Mouse (Mus musculus) hindbrain, embryonic 14.5 days (tissue): Measurements from ENCODE around the gene Gm44579. TPM values are rescaled to one million over a fixed set of nuclear protein-coding genes. Genes with fewer than 3 reads are reported as not detected.

Experiments
- ATAC-seq: fragments of 200-750 bp; cut with Nextera tagmentation; 2 replicates; pipeline ENCODE4 v1.8.0; 2017; ENCODE audit warnings: moderate number of reproducible peaks, mild to moderate bottlenecking, moderate TSS enrichment, moderate library complexity; ENCODE audit not compliant: low FRiP score
- DNase-seq: peaks from one replicate; pipeline ENCODE4 v3.0.0-alpha.2; 2015; ENCODE audit warnings: low spot score
- H3K27ac ChIP-seq: fragments of 300-500 bp; sonication (generic); 2 replicates; pipeline ENCODE4 v1.5.1; 2014; ENCODE audit warnings: mild to moderate bottlenecking, moderate library complexity
- H3K27me3 ChIP-seq: fragments of 300-500 bp; sonication (generic); 2 replicates; pipeline ENCODE4 v1.6.1; 2014; ENCODE audit warnings: mild to moderate bottlenecking, low read length, mixed read lengths; ENCODE audit not compliant: control insufficient read depth, insufficient read depth
- H3K36me3 ChIP-seq: fragments of 300-500 bp; sonication (generic); replicated peaks from 2 replicates; pipeline ENCODE4 v1.6.1; 2014; ENCODE audit not compliant: control insufficient read depth, insufficient read depth
- H3K4me1 ChIP-seq: fragments of 300-500 bp; sonication (generic); replicated peaks from 2 replicates; pipeline ENCODE4 v1.6.1; 2014; ENCODE audit warnings: antibody characterized with exemption, low read length, mixed read lengths; ENCODE audit not compliant: control insufficient read depth, insufficient read depth
- H3K4me2 ChIP-seq: fragments of 300-500 bp; sonication (generic); replicated peaks from 2 replicates; pipeline ENCODE4 v1.6.1; 2014; ENCODE audit warnings: mild to moderate bottlenecking, moderate library complexity
- H3K4me3 ChIP-seq: fragments of 300-500 bp; sonication (generic); replicated peaks from 2 replicates; pipeline ENCODE4 v1.5.1; 2014; ENCODE audit warnings: mild to moderate bottlenecking, low read length
- H3K9ac ChIP-seq: fragments of 300-500 bp; sonication (generic); 2 replicates; pipeline ENCODE4 v1.6.1; 2014
- H3K9me3 ChIP-seq: fragments of 300-500 bp; sonication (generic); 2 replicates; pipeline ENCODE4 v1.6.1; 2016; ENCODE audit warnings: low read length; ENCODE audit not compliant: control insufficient read depth
- WGBS: fragments of 180-500 bp; shearing (Covaris S2); extraction: QIAGEN DNeasy Blood & Tissue Kit; methylation state at CpG from one replicate; pipeline ENCODE4 v1.1.7; 2014; 5-methylcytosine and 5-hydroxymethylcytosine counted together
- polyA plus RNA-seq: library from polyadenylated mRNA; unstranded; fragments of >200 nt; fragmentation: Nextera tagmentation; extraction: Ambion mirVana; gene quantifications from 2 replicates; pipeline ENCODE4 v1.2.1, GENCODE M21; 2014

The Gm44579 gene
- polyA plus RNA-seq, 1 experiment from 2014 or later: not detected

- Histone ChIP-seq H3K27me3 (no peaks in the 10 kb centered on the region), H3K36me3 (peaks cover 19% of the 10 kb centered on the region)
- WGBS: under 1% methylated on average over 38 of the region's 38 CpGs
These were observed 75.1 kb downstream of the Gm44579 start for GRCm38 (mm10) chr15:98145559-98146181.

GRCm38 (mm10) chr15:98144861-98145507 is 75.8 kb downstream of the Gm44579 start:
- no peaks in the 10 kb centered on the region for H3K9me3 ChIP-seq
- H3K36me3 ChIP-seq: peaks cover 26% of the 10 kb centered on the region
- WGBS: 1% methylated on average over 36 of the region's 36 CpGs
- H3K27ac ChIP-seq: peak overlapping the region; percentile 73
- H3K4me1 ChIP-seq: peaks cover 12% of the 10 kb centered on the region
- H3K9ac ChIP-seq: peak overlapping the region; percentile 96
- DNase-seq (no peak), ATAC-seq (peak; percentile 60)
- H3K4me3 ChIP-seq: peak overlapping the region; percentile 95
- H3K27me3 ChIP-seq: no peaks in the 10 kb centered on the region
- H3K4me2 ChIP-seq: peak overlapping the region; percentile 91

More at GRCm38 (mm10) chr15:98145559-98146181, 75.1 kb downstream of the Gm44579 start:
- ATAC-seq (peak; percentile 96), DNase-seq (peak; percentile 96)
- H3K27ac ChIP-seq: peak overlapping the region; percentile 73
- peaks cover 12% of the 10 kb centered on the region for H3K4me1 ChIP-seq
- peak overlapping the region; percentile 91 for H3K4me2 ChIP-seq
- peak overlapping the region; percentile 95 for H3K4me3 ChIP-seq
- H3K9ac ChIP-seq: peak overlapping the region; percentile 96
- no peaks in the 10 kb centered on the region for H3K9me3 ChIP-seq

GRCm38 (mm10) chr15:98142515-98142914 is 78.3 kb downstream of the Gm44579 start:
- Histone ChIP-seq H3K27me3 (no peaks in the 10 kb centered on the region), H3K27ac (no peak overlapping the region), H3K36me3 (peaks cover 51% of the 10 kb centered on the region), H3K9me3 (no peaks in the 10 kb centered on the region), H3K4me1 (peaks cover 12% of the 10 kb centered on the region), H3K9ac (no peak overlapping the region), H3K4me2 (no peak overlapping the region), H3K4me3 (no peak overlapping the region)
- ATAC-seq (no peak), DNase-seq (no peak)
- WGBS: 84% methylated on average over 9 of the region's 10 CpGs

GRCm38 (mm10) chr15:98140809-98141208 is 80.0 kb downstream of the Gm44579 start:
- DNase-seq (no peak), ATAC-seq (no peak)
- WGBS: 95% methylated on average over 5 of the region's 5 CpGs
- no peak overlapping the region for H3K27ac ChIP-seq
- no peaks in the 10 kb centered on the region for H3K9me3 ChIP-seq
- H3K9ac ChIP-seq: no peak overlapping the region
- peaks cover 68% of the 10 kb centered on the region for H3K36me3 ChIP-seq
- H3K4me2 ChIP-seq: no peak overlapping the region
- H3K4me3 ChIP-seq: no peak overlapping the region
- H3K27me3 ChIP-seq: no peaks in the 10 kb centered on the region
- peaks cover 8% of the 10 kb centered on the region for H3K4me1 ChIP-seq

GRCm38 (mm10) chr15:98139763-98140162 is 81.0 kb downstream of the Gm44579 start:
- H3K36me3 ChIP-seq: peaks cover 78% of the 10 kb centered on the region
- H3K27me3 ChIP-seq: no peaks in the 10 kb centered on the region
- H3K4me3 ChIP-seq: no peak overlapping the region
- DNase-seq: no peak
- 84% methylated on average over 7 of the region's 7 CpGs for WGBS
- ATAC-seq: no peak
- H3K9me3 ChIP-seq: no peaks in the 10 kb centered on the region
- H3K9ac ChIP-seq: no peak overlapping the region
- no peak overlapping the region for H3K4me2 ChIP-seq
- H3K27ac ChIP-seq: no peak overlapping the region
- H3K4me1 ChIP-seq: peaks cover 7% of the 10 kb centered on the region

- Histone ChIP-seq H3K36me3 (peaks cover 99% of the 10 kb centered on the region), H3K4me3 (no peak overlapping the region), H3K27me3 (no peaks in the 10 kb centered on the region), H3K4me1 (no peaks in the 10 kb centered on the region), H3K9ac (no peak overlapping the region), H3K4me2 (no peak overlapping the region), H3K27ac (no peak overlapping the region), H3K9me3 (no peaks in the 10 kb centered on the region)
- WGBS: 93% methylated on average over 9 of the region's 9 CpGs
- ATAC-seq (no peak), DNase-seq (no peak)
These were observed 83.9 kb downstream of the Gm44579 start for GRCm38 (mm10) chr15:98136871-98137270.

Other genes with a start within 250 kb of the Gm44579 start
- 24.0 and 30.8 TPM in 2 replicates for gene Col2a1, start 216.3 kb downstream of the Gm44579 start, polyA plus RNA-seq
- gene Pfkm, start 128.4 kb downstream of the Gm44579 start, polyA plus RNA-seq: 77.6 and 83.0 TPM in 2 replicates
- gene Senp1, start 127.2 kb downstream of the Gm44579 start, polyA plus RNA-seq: 22.9 and 23.6 TPM in 2 replicates
- 66.2 and 66.8 TPM in 2 replicates for gene Asb8, start 55.4 kb downstream of the Gm44579 start, polyA plus RNA-seq
- 98.1 and 125 TPM in 2 replicates for gene Ccdc184, start 53.8 kb downstream of the Gm44579 start, polyA plus RNA-seq
- not detected in 2 replicates for gene Olfr288, start 25.4 kb downstream of the Gm44579 start, polyA plus RNA-seq
- 0.17 TPM in 1 of 2 replicates, not detected in the other for gene Olfr287, start 79 bp upstream of the Gm44579 start, polyA plus RNA-seq
- gene Olfr286, start 13.5 kb upstream of the Gm44579 start, polyA plus RNA-seq: not detected in 2 replicates
- gene H1fnt, start 36.3 kb upstream of the Gm44579 start, polyA plus RNA-seq: not detected in 2 replicates
- gene Zfp641, start 75.2 kb upstream of the Gm44579 start, polyA plus RNA-seq: 12.2 and 14.5 TPM in 2 replicates
- not detected in 2 replicates for gene Olfr285, start 96.4 kb upstream of the Gm44579 start, polyA plus RNA-seq
- not detected in 2 replicates for gene Olfr284, start 120.0 kb upstream of the Gm44579 start, polyA plus RNA-seq
- not detected in 2 replicates for gene Olfr283, start 160.0 kb upstream of the Gm44579 start, polyA plus RNA-seq
- gene Olfr282, start 210.2 kb upstream of the Gm44579 start, polyA plus RNA-seq: not detected in 2 replicates
- gene Olfr281, start 231.6 kb upstream of the Gm44579 start, polyA plus RNA-seq: not detected in 2 replicates
- not detected in 2 replicates for gene OR5BS1P, start 248.9 kb upstream of the Gm44579 start, polyA plus RNA-seq